Mouse (Mus musculus): Measurements from ENCODE around the gene Shisa2. TPM values are rescaled to one million over a fixed set of nuclear protein-coding genes. Genes with fewer than 3 reads are reported as not detected.
"Not testable (repeated sequence)": the region's sequence is repeated elsewhere in the genome, so short reads cannot be mapped to it uniquely, and the experiment has no call there.

The Shisa2 gene
- polyA plus RNA-seq, 1 experiment: not detected

GRCm38 (mm10) chr14:59604002-59604645 is 21.0 kb upstream of the Shisa2 start:
- H3K9me3 ChIP-seq (ENCODE audit: control insufficient read depth, low read length): no peaks in the 10 kb centered on the region
- H3K27me3 ChIP-seq (ENCODE audit: control insufficient read depth): peaks cover 11% of the 10 kb centered on the region
- H3K36me3 ChIP-seq (ENCODE audit: control insufficient read depth): no peaks in the 10 kb centered on the region
- TF ChIP-seq TAL1 (IDR thresholded peaks at IDR 0.05; ENCODE audit: low read length) (no peak), GATA1 (IDR thresholded peaks at IDR 0.05; ENCODE audit: low read length) (no peak)
- H3K4me1 ChIP-seq (ENCODE audit: control insufficient read depth): peaks cover 3% of the 10 kb centered on the region
- H3K4me3 ChIP-seq (replicated peaks): no peak overlapping the region

- Histone ChIP-seq H3K36me3 (ENCODE audit: control insufficient read depth) (no peaks in the 10 kb centered on the region), H3K4me1 (ENCODE audit: control insufficient read depth) (peaks cover 3% of the 10 kb centered on the region), H3K27me3 (ENCODE audit: control insufficient read depth) (peaks cover 8% of the 10 kb centered on the region), H3K9me3 (ENCODE audit: control insufficient read depth, low read length) (no peaks in the 10 kb centered on the region), H3K4me3 (replicated peaks) (no peak overlapping the region)
- TF ChIP-seq GATA1 (IDR thresholded peaks at IDR 0.05; ENCODE audit: low read length): no peak
- no peak for TF ChIP-seq TAL1 (IDR thresholded peaks at IDR 0.05; ENCODE audit: low read length)
These were observed 19.3 kb upstream of the Shisa2 start for GRCm38 (mm10) chr14:59605671-59606353.

- H3K27me3 ChIP-seq (ENCODE audit: control insufficient read depth): peaks cover 2% of the 10 kb centered on the region; the same call in 1 of the 2 replicates
These were observed 18.1 kb upstream of the Shisa2 start for GRCm38 (mm10) chr14:59607021-59607420.

GRCm38 (mm10) chr14:59612920-59613625 is 12.0 kb upstream of the Shisa2 start:
- no peaks in the 10 kb centered on the region for H3K4me1 ChIP-seq (ENCODE audit: control insufficient read depth)
- TF ChIP-seq GATA1 (IDR thresholded peaks at IDR 0.05; ENCODE audit: low read length): no peak
- H3K4me3 ChIP-seq (replicated peaks): no peak overlapping the region
- no peaks in the 10 kb centered on the region for H3K9me3 ChIP-seq (ENCODE audit: control insufficient read depth, low read length)
- no peaks in the 10 kb centered on the region for H3K27me3 ChIP-seq (ENCODE audit: control insufficient read depth)
- no peaks in the 10 kb centered on the region for H3K36me3 ChIP-seq (ENCODE audit: control insufficient read depth)

More at GRCm38 (mm10) chr14:59607021-59607420, 18.1 kb upstream of the Shisa2 start:
- no peak overlapping the region for H3K4me3 ChIP-seq (replicated peaks)
- no peak for TF ChIP-seq GATA1 (IDR thresholded peaks at IDR 0.05; ENCODE audit: low read length)
- no peak for TF ChIP-seq TAL1 (IDR thresholded peaks at IDR 0.05; ENCODE audit: low read length)
- H3K36me3 ChIP-seq (ENCODE audit: control insufficient read depth): no peaks in the 10 kb centered on the region
- no peaks in the 10 kb centered on the region for H3K9me3 ChIP-seq (ENCODE audit: control insufficient read depth, low read length)
- H3K4me1 ChIP-seq (ENCODE audit: control insufficient read depth): peaks cover 3% of the 10 kb centered on the region

- not testable (repeated sequence) for H3K4me3 ChIP-seq (replicated peaks); H3K27me3 ChIP-seq (ENCODE audit: control insufficient read depth)
These were observed 11.0 kb upstream of the Shisa2 start for GRCm38 (mm10) chr14:59614149-59614548.

GRCm38 (mm10) chr14:59616802-59617201 is 8.3 kb upstream of the Shisa2 start:
- H3K27me3 ChIP-seq (ENCODE audit: control insufficient read depth): no peaks in the 10 kb centered on the region
- no peaks in the 10 kb centered on the region for H3K36me3 ChIP-seq (ENCODE audit: control insufficient read depth)
- no peak for TF ChIP-seq GATA1 (IDR thresholded peaks at IDR 0.05; ENCODE audit: low read length)
- TF ChIP-seq TAL1 (IDR thresholded peaks at IDR 0.05; ENCODE audit: low read length): no peak
- no peaks in the 10 kb centered on the region for H3K4me1 ChIP-seq (ENCODE audit: control insufficient read depth)
- H3K9me3 ChIP-seq (ENCODE audit: control insufficient read depth, low read length): no peaks in the 10 kb centered on the region
- H3K4me3 ChIP-seq (replicated peaks): no peak overlapping the region

More at GRCm38 (mm10) chr14:59614149-59614548, 11.0 kb upstream of the Shisa2 start:
- H3K4me1 ChIP-seq (ENCODE audit: control insufficient read depth); H3K36me3 ChIP-seq (ENCODE audit: control insufficient read depth); H3K9me3 ChIP-seq (ENCODE audit: control insufficient read depth, low read length): not testable (repeated sequence)

- Histone ChIP-seq H3K4me3 (replicated peaks) (no peak overlapping the region), H3K27me3 (ENCODE audit: control insufficient read depth) (peaks cover 32% of the 10 kb centered on the region), H3K4me1 (ENCODE audit: control insufficient read depth) (no peaks in the 10 kb centered on the region), H3K36me3 (ENCODE audit: control insufficient read depth) (no peaks in the 10 kb centered on the region), H3K9me3 (ENCODE audit: control insufficient read depth, low read length) (no peaks in the 10 kb centered on the region)
- TF ChIP-seq GATA1 (IDR thresholded peaks at IDR 0.05; ENCODE audit: low read length) (no peak), TAL1 (IDR thresholded peaks at IDR 0.05; ENCODE audit: low read length) (no peak)
These were observed 702 bp upstream of the Shisa2 start for GRCm38 (mm10) chr14:59624326-59624885.

- Histone ChIP-seq H3K36me3 (ENCODE audit: control insufficient read depth) (no peaks in the 10 kb centered on the region), H3K9me3 (ENCODE audit: control insufficient read depth, low read length) (no peaks in the 10 kb centered on the region), H3K4me3 (replicated peaks) (peak overlapping the region; percentile 41), H3K27me3 (ENCODE audit: control insufficient read depth) (peaks cover 32% of the 10 kb centered on the region), H3K4me1 (ENCODE audit: control insufficient read depth) (no peaks in the 10 kb centered on the region)
- TF ChIP-seq GATA1 (IDR thresholded peaks at IDR 0.05; ENCODE audit: low read length) (no peak), TAL1 (IDR thresholded peaks at IDR 0.05; ENCODE audit: low read length) (no peak)
These were observed 777 bp downstream of the Shisa2 start for GRCm38 (mm10) chr14:59625806-59626364.

- Histone ChIP-seq H3K9me3 (ENCODE audit: control insufficient read depth, low read length) (no peaks in the 10 kb centered on the region), H3K4me1 (ENCODE audit: control insufficient read depth) (no peaks in the 10 kb centered on the region), H3K27me3 (ENCODE audit: control insufficient read depth) (peaks cover 32% of the 10 kb centered on the region), H3K36me3 (ENCODE audit: control insufficient read depth) (no peaks in the 10 kb centered on the region), H3K4me3 (replicated peaks) (no peak overlapping the region)
- TF ChIP-seq GATA1 (IDR thresholded peaks at IDR 0.05; ENCODE audit: low read length): no peak
- no peak for TF ChIP-seq TAL1 (IDR thresholded peaks at IDR 0.05; ENCODE audit: low read length)
These were observed 1.6 kb downstream of the Shisa2 start for GRCm38 (mm10) chr14:59626711-59627110.
